Mouse (Mus musculus) spleen, adult 2 months (tissue): ENCODE results near the gene Ccdc141. TPM values are rescaled to one million over a fixed set of nuclear protein-coding genes. Genes with fewer than 3 reads are reported as not detected.

Experiments
- DNase-seq, 2 experiments: peaks; one replicate each; pipeline versions ENCODE4 v3.0.0 to v3.0.0-alpha.2; 2012 to 2021; ENCODE audit warnings: low spot score in 2 of 2, low read depth in 1 of 2
- H3K27ac ChIP-seq: fragments of 200-500 bp; 2 replicates; pipeline ENCODE4 v1.5.1; 2012; ENCODE audit warnings: low read length, inconsistent platforms; ENCODE audit not compliant: insufficient read depth
- H3K27me3 ChIP-seq: fragments of 200-500 bp; 2 replicates; pipeline ENCODE4 v1.6.1; 2012; ENCODE audit warnings: mild to moderate bottlenecking, moderate library complexity, low read length, inconsistent platforms; ENCODE audit not compliant: control insufficient read depth, insufficient read depth
- H3K36me3 ChIP-seq: fragments of 200-500 bp; 2 replicates; pipeline ENCODE4 v1.6.1; 2012; ENCODE audit warnings: mild to moderate bottlenecking, low read length, inconsistent platforms; ENCODE audit not compliant: control insufficient read depth, insufficient read depth
- H3K4me1 ChIP-seq: fragments of 200-500 bp; 2 replicates; pipeline ENCODE4 v1.6.1; 2011; ENCODE audit warnings: inconsistent platforms; ENCODE audit not compliant: control insufficient read depth, insufficient read depth, insufficient read length
- H3K4me3 ChIP-seq: fragments of 200-500 bp; 2 replicates; pipeline ENCODE4 v1.5.1; 2011; ENCODE audit warnings: mild to moderate bottlenecking, inconsistent platforms; ENCODE audit not compliant: insufficient read depth, insufficient read length; ENCODE audit errors: extremely low read depth
- CTCF ChIP-seq: fragments of 200-500 bp; IDR thresholded peaks from 2 replicates; pipeline ENCODE4 v1.5.1; 2011; ENCODE audit warnings: mild to moderate bottlenecking, inconsistent platforms; ENCODE audit not compliant: insufficient read depth, insufficient read length, insufficient replicate concordance; ENCODE audit errors: extremely low read depth
- POLR2A ChIP-seq: fragments of 200-500 bp; IDR thresholded peaks from 2 replicates; pipeline ENCODE4 v1.6.1; 2011; ENCODE audit warnings: low read depth, low read length, inconsistent platforms
- WGBS: fragments of 180-500 bp; shearing (Covaris S2); methylation state at CpG from one replicate; pipeline ENCODE4 v1.1.7; 2018; 5-methylcytosine and 5-hydroxymethylcytosine counted together
- polyA plus RNA-seq: library from polyadenylated mRNA; depleted of rRNA; stranded (reverse); fragments of >200 nt; gene quantifications from 2 replicates; pipeline ENCODE4 v1.2.3, GENCODE M21; 2012

Gene Ccdc141
- polyA plus RNA-seq, 1 experiment: 0.77 TPM

GRCm38 (mm10) chr2:76987317-76987716 lies 183.1 kb downstream of the Ccdc141 start:
- Histone ChIP-seq H3K4me1 (no peaks in the 10 kb centered on the region), H3K27ac (no peak overlapping the region), H3K36me3 (no peaks in the 10 kb centered on the region), H3K27me3 (no peaks in the 10 kb centered on the region), H3K4me3 (no peak overlapping the region)
- no peak for DNase-seq
- TF ChIP-seq POLR2A: no peak
- TF ChIP-seq CTCF: no peak
- 91% methylated on average over 4 of the region's 4 CpGs for WGBS

GRCm38 (mm10) chr2:76984384-76984783 lies 186.1 kb downstream of the Ccdc141 start:
- no peaks in the 10 kb centered on the region for H3K36me3 ChIP-seq
- TF ChIP-seq CTCF (no peak), POLR2A (no peak)
- DNase-seq: no peak
- no peaks in the 10 kb centered on the region for H3K4me1 ChIP-seq
- H3K27me3 ChIP-seq: no peaks in the 10 kb centered on the region
- whole genome bisulfite sequencing: 92% methylated on average over 5 of the region's 5 CpGs
- no peak overlapping the region for H3K4me3 ChIP-seq
- no peak overlapping the region for H3K27ac ChIP-seq

GRCm38 (mm10) chr2:76983601-76984000 lies 186.8 kb downstream of the Ccdc141 start:
- 62% methylated on average over 5 of the region's 5 CpGs for WGBS
- DNase-seq: no peak

GRCm38 (mm10) chr2:76982391-76983145 lies 187.9 kb downstream of the Ccdc141 start, which contains the start of gene Ttn:
Ttn (minus strand) TSS chr2:76982547.
- no peak within 1 kb of the TSS for H3K4me3 ChIP-seq
- DNase-seq: no peak
- no peak for TF ChIP-seq POLR2A
- TF ChIP-seq CTCF: no peak
- no peaks in the 10 kb centered on the region for H3K4me1 ChIP-seq
- H3K36me3 ChIP-seq: no peaks in the 10 kb centered on the region
- H3K27me3 ChIP-seq: no peaks in the 10 kb centered on the region
- no peak within 1 kb of the TSS for H3K27ac ChIP-seq
- WGBS: 77% methylated on average over 18 of the region's 18 CpGs

More at GRCm38 (mm10) chr2:76983601-76984000, 186.8 kb downstream of the Ccdc141 start:
- no peaks in the 10 kb centered on the region for H3K4me1 ChIP-seq
- no peaks in the 10 kb centered on the region for H3K36me3 ChIP-seq
- TF ChIP-seq CTCF: no peak
- TF ChIP-seq POLR2A: no peak
- no peak overlapping the region for H3K4me3 ChIP-seq
- no peak overlapping the region for H3K27ac ChIP-seq
- no peaks in the 10 kb centered on the region for H3K27me3 ChIP-seq

GRCm38 (mm10) chr2:76981717-76982116 lies 188.7 kb downstream of the Ccdc141 start:
- DNase-seq: no peak
- Histone ChIP-seq H3K4me1 (no peaks in the 10 kb centered on the region), H3K27me3 (no peaks in the 10 kb centered on the region), H3K36me3 (no peaks in the 10 kb centered on the region), H3K4me3 (no peak overlapping the region), H3K27ac (no peak overlapping the region)
- 79% methylated on average over 5 of the region's 5 CpGs for WGBS
- TF ChIP-seq CTCF: no peak
- TF ChIP-seq POLR2A: no peak

- 53% methylated on average over 9 of the region's 9 CpGs for WGBS
- no peak for TF ChIP-seq CTCF
- no peak for TF ChIP-seq POLR2A
- Histone ChIP-seq H3K4me1 (no peaks in the 10 kb centered on the region), H3K36me3 (no peaks in the 10 kb centered on the region), H3K27me3 (no peaks in the 10 kb centered on the region), H3K27ac (no peak overlapping the region), H3K4me3 (no peak overlapping the region)
- DNase-seq: no peak
Measured at GRCm38 (mm10) chr2:76980146-76980545, 190.3 kb downstream of the Ccdc141 start.

- whole genome bisulfite sequencing: 82% methylated on average over 6 of the region's 6 CpGs
- no peaks in the 10 kb centered on the region for H3K4me1 ChIP-seq
- TF ChIP-seq POLR2A (no peak), CTCF (no peak)
Measured at GRCm38 (mm10) chr2:76977650-76978049, 192.8 kb downstream of the Ccdc141 start.

More at GRCm38 (mm10) chr2:76977650-76978049, 192.8 kb downstream of the Ccdc141 start:
- no peak overlapping the region for H3K27ac ChIP-seq
- H3K36me3 ChIP-seq: no peaks in the 10 kb centered on the region
- H3K4me3 ChIP-seq: no peak overlapping the region
- DNase-seq: no peak
- H3K27me3 ChIP-seq: no peaks in the 10 kb centered on the region
